Mouse (Mus musculus): ENCODE measurements around the gene Stk26. TPM values are rescaled to one million over a fixed set of nuclear protein-coding genes. Genes with fewer than 3 reads are reported as not detected.

Gene Stk26
- not detected for polyA plus RNA-seq (2012; fragmentation: generic; extraction: Trizol)

DNA sequence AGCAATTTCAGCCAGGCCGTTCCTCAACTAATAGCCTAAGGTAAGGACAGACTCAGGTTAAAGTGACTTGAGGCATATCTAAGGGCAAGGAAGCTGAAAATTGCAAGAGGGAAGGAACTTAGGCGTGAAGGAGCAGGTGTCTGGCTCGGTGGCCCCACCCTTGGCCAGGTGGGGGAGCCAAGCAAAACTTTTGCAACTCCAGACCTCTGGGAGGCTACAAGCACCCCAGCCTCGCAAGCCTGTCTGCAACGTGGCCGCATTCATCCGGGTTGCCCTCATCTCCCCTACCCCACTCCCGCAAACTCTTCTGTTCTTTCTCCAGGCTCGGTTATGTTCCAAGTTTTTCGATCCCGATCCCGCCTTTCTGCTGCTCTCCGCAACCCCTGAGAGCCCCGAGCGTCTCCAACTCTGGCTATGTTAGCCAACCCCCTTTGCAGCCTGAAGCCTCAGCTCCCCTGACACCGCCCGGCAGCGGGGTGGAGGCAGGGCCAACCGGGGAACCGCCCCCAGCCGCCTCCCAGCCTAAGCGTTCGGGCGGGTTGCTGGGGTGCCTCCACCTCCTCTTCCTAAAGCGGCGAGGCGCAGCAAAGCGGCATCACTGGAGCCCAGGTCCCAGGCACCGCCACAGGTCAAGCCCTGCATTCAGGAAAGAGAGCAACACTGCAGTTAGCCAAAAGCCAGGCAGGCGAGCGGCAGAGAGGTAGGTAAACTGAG lies at the start of gene Stk26:
Stk26 (plus strand) TSS at position 201 of the 714 bp plus-strand sequence.
- H3K36me3 ChIP-seq (ENCODE audit: control insufficient read depth, insufficient read depth) = no peaks in the 10 kb centered on the region
- no peak within 1 kb of the TSS for H3K4me3 ChIP-seq
- no peaks in the 10 kb centered on the region for H3K27me3 ChIP-seq (ENCODE audit: control insufficient read depth, insufficient read depth, insufficient read length)
- TF ChIP-seq TCF3 (IDR thresholded peaks at IDR 0.05; ENCODE audit: insufficient read length, low read depth) = no peak
- no peak for TF ChIP-seq MYOD1 (IDR thresholded peaks at IDR 0.05; ENCODE audit: control insufficient read depth in 1 of 3, insufficient read length in 2 of 3, low read depth in 2 of 3)
- TF ChIP-seq CEBPB (IDR thresholded peaks at IDR 0.05; ENCODE audit: insufficient read depth, poor library complexity, severe bottlenecking) = no peak
- no peak for TF ChIP-seq MAX (IDR thresholded peaks at IDR 0.05; ENCODE audit: low read depth)
- no peak for TF ChIP-seq REST (IDR thresholded peaks at IDR 0.05; ENCODE audit: insufficient read depth, insufficient read length)
- no peak for TF ChIP-seq POLR2AphosphoS2 (IDR thresholded peaks at IDR 0.05; ENCODE audit: insufficient read length, low read depth)
- TF ChIP-seq MYOG (IDR thresholded peaks at IDR 0.05; ENCODE audit: control insufficient read depth in 1 of 3, insufficient read depth in 1 of 3, insufficient read length in 2 of 3, low read depth in 2 of 3) = no peak
- TF ChIP-seq SRF (IDR thresholded peaks at IDR 0.05; ENCODE audit: control insufficient read depth, insufficient read length, low read depth) = no peak
- no peak for TF ChIP-seq E2F4 (IDR thresholded peaks at IDR 0.05; ENCODE audit: insufficient read depth)
- no peak for TF ChIP-seq TCF12 (IDR thresholded peaks at IDR 0.05; ENCODE audit: insufficient read depth, poor library complexity, severe bottlenecking)
- TF ChIP-seq USF1 (IDR thresholded peaks at IDR 0.05; ENCODE audit: low read depth) = no peak
- TF ChIP-seq POLR2A (IDR thresholded peaks at IDR 0.05; ENCODE audit: insufficient read length, low read depth) = no peak
- no peak within 1 kb of the TSS for H3K4me2 ChIP-seq (ENCODE audit: low read depth)
- H3K79me2 ChIP-seq (ENCODE audit: control insufficient read depth, insufficient read depth) = no peaks in the 10 kb centered on the region
- H3ac ChIP-seq (ENCODE audit: control insufficient read depth, insufficient read length) = no peak within 1 kb of the TSS

DNA sequence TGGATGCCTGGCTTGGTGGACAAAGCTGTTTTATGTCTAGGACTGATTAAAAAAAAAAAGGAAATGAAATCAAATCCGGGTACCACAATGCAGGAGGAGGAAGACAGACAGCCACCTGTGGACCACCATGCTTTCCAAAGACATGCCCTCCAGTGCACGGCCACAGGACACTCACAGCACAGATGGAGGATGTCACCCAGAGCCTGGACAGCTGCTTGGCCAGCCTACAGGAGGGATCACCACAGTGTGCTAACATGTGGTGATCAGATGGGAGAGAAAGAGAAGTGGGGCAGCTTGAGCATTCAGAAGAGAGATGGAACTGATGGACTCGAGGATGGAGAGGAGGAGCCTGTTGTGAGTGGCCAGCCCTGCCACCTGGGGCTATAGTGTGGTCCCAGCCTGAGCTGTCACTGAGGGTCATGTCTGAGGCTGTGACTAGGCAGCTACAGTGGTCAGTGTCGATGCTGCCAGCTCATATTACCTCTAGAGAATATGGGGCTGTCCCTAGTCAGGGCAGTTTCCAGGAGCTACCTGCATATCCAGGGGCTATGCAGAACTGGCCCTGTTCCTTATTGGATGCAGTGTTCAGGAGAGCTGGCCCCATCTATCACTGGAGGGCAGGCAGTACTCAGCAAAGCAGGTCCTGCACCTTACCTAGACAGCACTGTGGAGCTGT lies 47.7 kb upstream of the Stk26 start:
- no peaks in the 10 kb centered on the region for H3K36me3 ChIP-seq (ENCODE audit: control insufficient read depth, insufficient read depth)
- no peaks in the 10 kb centered on the region for H3K79me2 ChIP-seq (ENCODE audit: control insufficient read depth, insufficient read depth)
- no peak overlapping the region for H3K4me2 ChIP-seq (ENCODE audit: low read depth)
- H3ac ChIP-seq (ENCODE audit: control insufficient read depth, insufficient read length) = no peak overlapping the region
- H3K4me3 ChIP-seq = no peak overlapping the region
- TF ChIP-seq POLR2A (IDR thresholded peaks at IDR 0.05; ENCODE audit: insufficient read length, low read depth) (no peak), POLR2AphosphoS2 (IDR thresholded peaks at IDR 0.05; ENCODE audit: insufficient read length, low read depth) (no peak), USF1 (IDR thresholded peaks at IDR 0.05; ENCODE audit: low read depth) (no peak)
- H3K27me3 ChIP-seq (ENCODE audit: control insufficient read depth, insufficient read depth, insufficient read length) = no peaks in the 10 kb centered on the region

DNA sequence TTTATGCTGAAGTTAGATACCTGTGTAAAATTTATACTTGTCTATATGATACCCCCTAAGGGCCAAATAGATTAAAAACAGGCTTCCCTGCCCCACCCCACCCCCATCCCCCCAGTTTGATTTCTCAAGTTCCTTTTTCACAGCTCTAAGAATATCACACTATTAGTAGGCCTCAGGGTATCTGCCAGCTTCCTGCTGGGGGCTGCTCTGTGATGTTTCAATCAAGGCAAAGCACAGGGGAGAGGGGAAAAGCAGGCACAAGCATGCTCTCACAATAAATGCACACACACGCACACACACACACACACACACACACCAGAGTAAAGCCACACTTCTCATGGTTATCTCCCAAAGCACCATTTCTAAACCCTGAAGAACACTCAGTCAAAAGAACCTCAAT lies 43.0 kb upstream of the Stk26 start:
- no peak overlapping the region for H3K4me2 ChIP-seq (ENCODE audit: low read depth)
- H3K27me3 ChIP-seq (ENCODE audit: control insufficient read depth, insufficient read depth, insufficient read length) = no peaks in the 10 kb centered on the region
- H3K36me3 ChIP-seq (ENCODE audit: control insufficient read depth, insufficient read depth) = no peaks in the 10 kb centered on the region
- no peak overlapping the region for H3ac ChIP-seq (ENCODE audit: control insufficient read depth, insufficient read length)
- no peaks in the 10 kb centered on the region for H3K79me2 ChIP-seq (ENCODE audit: control insufficient read depth, insufficient read depth)
- no peak overlapping the region for H3K4me3 ChIP-seq
- TF ChIP-seq POLR2A (IDR thresholded peaks at IDR 0.05; ENCODE audit: insufficient read length, low read depth) = no peak
- TF ChIP-seq USF1 (IDR thresholded peaks at IDR 0.05; ENCODE audit: low read depth) = no peak
- TF ChIP-seq POLR2AphosphoS2 (IDR thresholded peaks at IDR 0.05; ENCODE audit: insufficient read length, low read depth) = no peak
- no peak for TF ChIP-seq CEBPB (IDR thresholded peaks at IDR 0.05; ENCODE audit: insufficient read depth, poor library complexity, severe bottlenecking)
- TF ChIP-seq TCF12 (IDR thresholded peaks at IDR 0.05; ENCODE audit: insufficient read depth, poor library complexity, severe bottlenecking) = no peak
- TF ChIP-seq MYOG (IDR thresholded peaks at IDR 0.05; ENCODE audit: control insufficient read depth in 1 of 3, insufficient read depth in 1 of 3, insufficient read length in 2 of 3, low read depth in 2 of 3) = no peak
- TF ChIP-seq MYOD1 (IDR thresholded peaks at IDR 0.05; ENCODE audit: control insufficient read depth in 1 of 3, insufficient read length in 2 of 3, low read depth in 2 of 3) = no peak
- no peak for TF ChIP-seq E2F4 (IDR thresholded peaks at IDR 0.05; ENCODE audit: insufficient read depth)
- no peak for TF ChIP-seq MAX (IDR thresholded peaks at IDR 0.05; ENCODE audit: low read depth)
- TF ChIP-seq TCF3 (IDR thresholded peaks at IDR 0.05; ENCODE audit: insufficient read length, low read depth) = no peak

- Histone ChIP-seq H3K27me3 (ENCODE audit: control insufficient read depth, insufficient read depth, insufficient read length) (no peaks in the 10 kb centered on the region), H3K4me2 (ENCODE audit: low read depth) (no peak overlapping the region), H3K4me3 (no peak overlapping the region), H3ac (ENCODE audit: control insufficient read depth, insufficient read length) (no peak overlapping the region), H3K79me2 (ENCODE audit: control insufficient read depth, insufficient read depth) (no peaks in the 10 kb centered on the region), H3K36me3 (ENCODE audit: control insufficient read depth, insufficient read depth) (no peaks in the 10 kb centered on the region)
- TF ChIP-seq USF1 (IDR thresholded peaks at IDR 0.05; ENCODE audit: low read depth) (no peak), TCF3 (IDR thresholded peaks at IDR 0.05; ENCODE audit: insufficient read length, low read depth) (no peak), CEBPB (IDR thresholded peaks at IDR 0.05; ENCODE audit: insufficient read depth, poor library complexity, severe bottlenecking) (no peak), POLR2A (IDR thresholded peaks at IDR 0.05; ENCODE audit: insufficient read length, low read depth) (no peak), POLR2AphosphoS2 (IDR thresholded peaks at IDR 0.05; ENCODE audit: insufficient read length, low read depth) (no peak)
Observed at GRCm38 (mm10) chrX:50798571-50798970, 42.3 kb upstream of the Stk26 start.

DNA sequence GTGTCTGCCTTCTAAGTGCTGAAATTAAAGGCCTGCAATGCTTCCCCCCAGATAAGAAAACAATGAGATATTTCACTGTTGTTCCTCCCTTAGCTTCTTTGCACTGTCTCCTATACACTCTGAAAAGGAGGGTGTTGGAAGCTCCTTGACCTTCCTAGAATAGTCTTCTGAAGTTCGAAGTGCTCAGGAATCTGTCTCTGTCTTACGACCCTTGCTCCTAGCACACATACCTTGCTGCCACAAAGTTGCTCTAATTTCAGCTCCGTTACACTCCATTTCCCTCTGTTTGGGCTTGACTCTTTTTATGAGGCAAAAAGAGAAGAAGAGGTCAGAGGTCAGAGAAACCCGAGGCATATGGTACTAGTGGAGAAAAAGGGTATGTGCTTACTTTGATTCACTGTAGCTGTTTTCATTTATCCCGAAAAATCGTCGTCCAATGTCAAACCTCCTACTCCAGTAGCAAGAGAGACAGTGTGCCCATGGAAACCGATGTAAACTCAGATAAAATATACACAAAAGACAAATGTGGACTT lies 41.1 kb upstream of the Stk26 start:
- no peak overlapping the region for H3ac ChIP-seq (ENCODE audit: control insufficient read depth, insufficient read length)
- no peaks in the 10 kb centered on the region for H3K36me3 ChIP-seq (ENCODE audit: control insufficient read depth, insufficient read depth)
- no peaks in the 10 kb centered on the region for H3K27me3 ChIP-seq (ENCODE audit: control insufficient read depth, insufficient read depth, insufficient read length)
- H3K4me2 ChIP-seq (ENCODE audit: low read depth) = no peak overlapping the region
- H3K4me3 ChIP-seq = no peak overlapping the region
- no peak for TF ChIP-seq CEBPB (IDR thresholded peaks at IDR 0.05; ENCODE audit: insufficient read depth, poor library complexity, severe bottlenecking)
- no peak for TF ChIP-seq TCF12 (IDR thresholded peaks at IDR 0.05; ENCODE audit: insufficient read depth, poor library complexity, severe bottlenecking)
- no peak for TF ChIP-seq TCF3 (IDR thresholded peaks at IDR 0.05; ENCODE audit: insufficient read length, low read depth)
- TF ChIP-seq REST (IDR thresholded peaks at IDR 0.05; ENCODE audit: insufficient read depth, insufficient read length) = no peak
- H3K79me2 ChIP-seq (ENCODE audit: control insufficient read depth, insufficient read depth) = no peaks in the 10 kb centered on the region
